Mouse (Mus musculus): ENCODE measurements at regions not wholly inside any gene's neighbourhood (a gene's known extent, or its start where the extent isn't known, plus 50 kb on each side); places are given as distances from the start of the nearest gene placed in this dataset.

DNA sequence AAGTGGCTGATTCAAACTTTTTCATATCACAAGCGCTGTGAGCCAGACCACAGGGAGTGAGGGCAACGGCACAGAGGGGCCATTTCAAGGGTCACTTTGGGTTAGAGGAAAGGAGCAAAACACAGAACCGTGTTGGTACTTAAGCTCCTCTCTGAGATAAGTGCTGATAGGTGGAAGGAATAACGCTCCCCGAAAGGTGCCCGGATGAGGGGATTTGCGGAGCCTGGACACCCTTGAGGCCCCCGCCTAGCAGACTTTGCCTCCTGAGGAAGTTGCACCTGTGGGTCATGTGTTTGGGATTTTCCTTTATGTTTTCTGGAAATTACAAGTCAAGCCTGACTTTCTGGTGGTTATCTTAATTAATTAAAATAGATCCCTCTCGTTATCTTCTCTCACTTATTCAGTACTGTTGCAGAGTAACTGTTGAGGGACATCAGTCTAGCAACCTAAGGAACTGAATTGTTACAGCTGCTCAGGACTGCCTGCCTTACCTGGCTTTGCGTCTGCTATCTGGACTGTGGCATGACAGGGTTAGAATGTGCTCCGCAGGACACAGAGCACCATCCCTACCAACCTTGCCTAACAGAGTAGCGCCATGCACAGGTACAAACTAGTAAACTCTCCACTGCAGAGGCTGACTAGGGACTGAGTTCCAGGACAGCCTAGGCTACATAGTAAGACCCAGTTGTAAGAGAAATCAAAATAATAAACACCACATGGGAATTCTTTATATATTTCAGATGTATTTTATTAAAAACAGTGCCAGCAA, 137.4 kb upstream of the Plcz1 start:
- H3K27ac ChIP-seq (ENCODE audit: control insufficient read depth, insufficient read depth, low read depth, low read length), result no peak overlapping the region
- H3K27me3 ChIP-seq (ENCODE audit: control insufficient read depth, insufficient read depth, low read length), result no peaks in the 10 kb centered on the region

DNA sequence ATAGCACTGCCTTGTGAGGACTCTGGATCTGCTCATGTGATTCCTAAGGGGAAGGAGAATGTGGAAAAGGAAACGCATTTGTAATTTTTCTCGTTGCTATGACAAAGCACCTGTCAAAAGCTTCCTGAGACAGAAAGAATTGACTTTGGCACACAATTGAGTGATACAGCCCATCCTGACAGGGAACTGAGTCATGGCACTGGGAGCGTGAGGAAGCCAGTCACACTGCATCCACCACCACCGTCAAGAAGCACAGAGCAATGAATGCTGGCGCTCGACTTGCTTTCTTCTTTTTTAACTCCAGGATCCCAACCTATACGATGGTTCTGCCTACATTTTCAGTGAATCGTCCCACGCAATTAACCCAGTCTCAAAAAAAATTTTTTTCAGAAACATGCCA, 131.5 kb upstream of the Plcz1 start:
- no peak overlapping the region for H3K4me3 ChIP-seq (ENCODE audit: control insufficient read depth, low read depth, low read length)
- TF ChIP-seq POLR2A (IDR thresholded peaks at IDR 0.05; ENCODE audit: control insufficient read depth, low read depth, low read length), result no peak
- TF ChIP-seq CTCF (IDR thresholded peaks at IDR 0.05; ENCODE audit: control insufficient read depth, insufficient read depth, insufficient replicate concordance, low read depth, low read length), result no peak
- no peak overlapping the region for H3K27ac ChIP-seq (ENCODE audit: control insufficient read depth, insufficient read depth, low read depth, low read length)

More for the DNA sequence above, 137.4 kb upstream of the Plcz1 start:
- Histone ChIP-seq H3K4me1 (ENCODE audit: control insufficient read depth, insufficient read depth, low read length) (peaks cover 2% of the 10 kb centered on the region; the same call in 1 of the 2 replicates), H3K36me3 (ENCODE audit: control insufficient read depth, insufficient read depth, low read length) (no peaks in the 10 kb centered on the region), H3K4me3 (ENCODE audit: control insufficient read depth, low read depth, low read length) (no peak overlapping the region)
- TF ChIP-seq CTCF (IDR thresholded peaks at IDR 0.05; ENCODE audit: control insufficient read depth, insufficient read depth, insufficient replicate concordance, low read depth, low read length) (no peak), POLR2A (IDR thresholded peaks at IDR 0.05; ENCODE audit: control insufficient read depth, low read depth, low read length) (no peak)

DNA sequence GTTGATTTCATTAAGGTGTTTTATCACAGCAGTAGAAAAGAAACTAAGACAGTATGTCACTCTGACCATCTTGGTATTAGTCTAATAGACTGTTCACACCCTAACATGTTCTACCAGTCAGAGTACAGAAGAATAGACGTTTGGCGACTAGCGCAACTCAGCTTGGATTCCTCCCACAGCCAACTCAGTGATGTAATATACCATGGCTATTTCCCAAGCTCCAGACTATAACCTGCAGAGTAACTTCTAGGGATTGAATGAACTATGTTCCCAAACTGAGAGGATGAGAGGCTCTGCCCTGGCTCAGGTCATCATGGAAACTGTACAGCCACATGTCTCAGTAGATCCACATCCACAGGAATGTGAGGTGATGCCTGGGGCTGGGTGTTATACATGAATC, 128.6 kb upstream of the Plcz1 start:
- TF ChIP-seq CTCF (IDR thresholded peaks at IDR 0.05; ENCODE audit: control insufficient read depth, insufficient read depth, insufficient replicate concordance, low read depth, low read length) (no peak), POLR2A (IDR thresholded peaks at IDR 0.05; ENCODE audit: control insufficient read depth, low read depth, low read length) (no peak)
- Histone ChIP-seq H3K4me1 (ENCODE audit: control insufficient read depth, insufficient read depth, low read length) (no peaks in the 10 kb centered on the region), H3K4me3 (ENCODE audit: control insufficient read depth, low read depth, low read length) (no peak overlapping the region), H3K36me3 (ENCODE audit: control insufficient read depth, insufficient read depth, low read length) (no peaks in the 10 kb centered on the region), H3K27ac (ENCODE audit: control insufficient read depth, insufficient read depth, low read depth, low read length) (no peak overlapping the region), H3K27me3 (ENCODE audit: control insufficient read depth, insufficient read depth, low read length) (no peaks in the 10 kb centered on the region)

More for the DNA sequence above, 131.5 kb upstream of the Plcz1 start:
- H3K36me3 ChIP-seq (ENCODE audit: control insufficient read depth, insufficient read depth, low read length), result no peaks in the 10 kb centered on the region
- no peaks in the 10 kb centered on the region for H3K4me1 ChIP-seq (ENCODE audit: control insufficient read depth, insufficient read depth, low read length)
- H3K27me3 ChIP-seq (ENCODE audit: control insufficient read depth, insufficient read depth, low read length), result no peaks in the 10 kb centered on the region

DNA sequence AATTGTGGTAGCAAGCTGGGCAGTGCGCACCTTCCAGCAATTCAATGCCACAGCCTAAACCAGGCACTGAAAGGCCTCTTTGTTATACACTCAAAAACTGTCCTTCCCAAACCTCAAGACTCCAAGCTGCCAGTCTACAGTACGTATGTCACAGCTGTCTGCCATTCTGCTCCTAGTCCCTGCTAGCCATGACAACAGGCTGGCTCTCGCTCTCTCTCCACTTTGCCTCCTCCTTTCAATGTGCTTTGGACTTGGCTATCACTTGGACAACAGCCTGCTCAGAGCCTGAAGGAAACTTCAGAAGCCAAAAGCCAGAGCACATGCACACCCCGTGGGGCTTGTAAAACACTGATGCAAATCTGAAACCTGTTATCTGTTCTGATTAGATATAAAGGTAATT, 125.9 kb upstream of the Plcz1 start:
- H3K27ac ChIP-seq (ENCODE audit: control insufficient read depth, insufficient read depth, low read depth, low read length), result no peak overlapping the region
- H3K36me3 ChIP-seq (ENCODE audit: control insufficient read depth, insufficient read depth, low read length), result no peaks in the 10 kb centered on the region
- TF ChIP-seq POLR2A (IDR thresholded peaks at IDR 0.05; ENCODE audit: control insufficient read depth, low read depth, low read length), result no peak
- H3K27me3 ChIP-seq (ENCODE audit: control insufficient read depth, insufficient read depth, low read length), result no peaks in the 10 kb centered on the region
- H3K4me3 ChIP-seq (ENCODE audit: control insufficient read depth, low read depth, low read length), result no peak overlapping the region
- H3K4me1 ChIP-seq (ENCODE audit: control insufficient read depth, insufficient read depth, low read length), result no peaks in the 10 kb centered on the region

DNA sequence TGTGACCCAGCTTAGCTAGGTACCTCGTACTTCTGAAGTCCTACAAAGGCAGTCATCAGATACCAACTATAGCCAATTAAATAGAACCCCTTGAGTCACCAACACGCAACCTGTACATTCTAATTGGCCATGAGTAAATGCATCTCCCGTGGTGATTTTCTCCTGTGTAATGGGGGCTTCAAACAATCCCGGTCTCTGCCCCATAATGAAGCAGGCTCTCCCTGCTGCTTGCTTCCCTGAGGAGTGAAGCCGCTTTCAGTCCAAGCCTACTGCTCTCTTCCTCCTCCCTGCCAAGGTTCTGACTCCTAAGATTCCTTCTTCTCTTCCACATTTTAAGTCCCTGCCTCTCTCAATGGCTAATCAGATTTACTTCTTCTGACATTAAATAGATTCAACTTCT, 121.5 kb upstream of the Plcz1 start:
- no peak for TF ChIP-seq CTCF (IDR thresholded peaks at IDR 0.05; ENCODE audit: control insufficient read depth, insufficient read depth, insufficient replicate concordance, low read depth, low read length)
- no peak for TF ChIP-seq POLR2A (IDR thresholded peaks at IDR 0.05; ENCODE audit: control insufficient read depth, low read depth, low read length)
- Histone ChIP-seq H3K27ac (ENCODE audit: control insufficient read depth, insufficient read depth, low read depth, low read length) (no peak overlapping the region), H3K4me1 (ENCODE audit: control insufficient read depth, insufficient read depth, low read length) (no peaks in the 10 kb centered on the region)

DNA sequence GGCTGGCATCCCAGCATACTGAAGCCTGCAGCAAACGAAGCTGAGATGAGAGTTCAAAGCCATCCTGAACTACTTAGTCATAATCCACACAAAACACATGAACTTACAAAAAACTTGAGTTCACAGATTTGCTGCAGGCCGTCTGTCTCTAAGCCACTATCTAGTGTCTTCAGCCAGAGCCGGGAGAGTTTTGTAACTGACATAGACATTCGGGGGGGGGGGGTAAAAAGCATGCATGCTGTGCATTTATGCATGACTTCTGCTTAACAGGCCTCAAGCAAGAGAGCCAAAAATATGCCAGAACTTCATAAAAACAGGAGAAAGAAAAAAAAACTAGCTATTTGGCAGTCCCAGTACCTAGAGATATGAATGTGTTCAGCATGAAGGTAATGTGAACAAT, 120.2 kb upstream of the Plcz1 start:
- Histone ChIP-seq H3K4me3 (ENCODE audit: control insufficient read depth, low read depth, low read length) (no peak overlapping the region), H3K27me3 (ENCODE audit: control insufficient read depth, insufficient read depth, low read length) (no peaks in the 10 kb centered on the region), H3K4me1 (ENCODE audit: control insufficient read depth, insufficient read depth, low read length) (no peaks in the 10 kb centered on the region), H3K36me3 (ENCODE audit: control insufficient read depth, insufficient read depth, low read length) (no peaks in the 10 kb centered on the region), H3K27ac (ENCODE audit: control insufficient read depth, insufficient read depth, low read depth, low read length) (no peak overlapping the region)
- no peak for TF ChIP-seq CTCF (IDR thresholded peaks at IDR 0.05; ENCODE audit: control insufficient read depth, insufficient read depth, insufficient replicate concordance, low read depth, low read length)
- TF ChIP-seq POLR2A (IDR thresholded peaks at IDR 0.05; ENCODE audit: control insufficient read depth, low read depth, low read length), result no peak

More for the DNA sequence above, 121.5 kb upstream of the Plcz1 start:
- H3K4me3 ChIP-seq (ENCODE audit: control insufficient read depth, low read depth, low read length), result no peak overlapping the region
- H3K36me3 ChIP-seq (ENCODE audit: control insufficient read depth, insufficient read depth, low read length), result no peaks in the 10 kb centered on the region
- no peaks in the 10 kb centered on the region for H3K27me3 ChIP-seq (ENCODE audit: control insufficient read depth, insufficient read depth, low read length)

DNA sequence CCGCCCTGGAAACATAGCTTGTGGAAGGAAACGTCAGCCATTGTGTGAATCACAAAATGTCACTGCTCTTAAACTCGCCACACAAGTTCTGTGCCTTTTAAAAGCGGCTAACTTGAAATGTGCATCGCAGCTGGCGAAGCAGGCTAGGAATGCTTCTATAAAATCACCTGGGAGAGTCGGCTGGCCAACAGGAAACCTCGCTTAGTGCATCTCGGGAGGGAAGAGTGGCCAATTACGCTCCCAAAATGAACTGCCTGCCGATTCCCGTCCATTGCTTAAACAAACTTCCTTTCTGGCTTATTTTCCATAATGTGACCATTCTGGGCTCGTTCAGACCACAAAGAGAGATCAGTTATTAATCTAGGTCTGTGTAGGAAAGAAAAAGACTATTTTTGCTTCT, 119.7 kb upstream of the Plcz1 start:
- Histone ChIP-seq H3K27ac (ENCODE audit: control insufficient read depth, insufficient read depth, low read depth, low read length) (no peak overlapping the region), H3K4me1 (ENCODE audit: control insufficient read depth, insufficient read depth, low read length) (no peaks in the 10 kb centered on the region), H3K4me3 (ENCODE audit: control insufficient read depth, low read depth, low read length) (no peak overlapping the region), H3K36me3 (ENCODE audit: control insufficient read depth, insufficient read depth, low read length) (no peaks in the 10 kb centered on the region), H3K27me3 (ENCODE audit: control insufficient read depth, insufficient read depth, low read length) (no peaks in the 10 kb centered on the region)
- no peak for TF ChIP-seq CTCF (IDR thresholded peaks at IDR 0.05; ENCODE audit: control insufficient read depth, insufficient read depth, insufficient replicate concordance, low read depth, low read length)
- no peak for TF ChIP-seq POLR2A (IDR thresholded peaks at IDR 0.05; ENCODE audit: control insufficient read depth, low read depth, low read length)

Measured in testis, adult 2 months (tissue).